Mouse (Mus musculus) left cerebral cortex, adult 9 months (tissue): ENCODE measurements around the gene Gm43302.
"Not testable (repeated sequence)": the region's sequence is repeated elsewhere in the genome, so short reads cannot be mapped to it uniquely, and the experiment has no call there.

Source experiments
- DNase-seq, 2 experiments: peaks; one replicate each; pipeline ENCODE4 v3.0.0; 2022; ENCODE audit warnings: low spot score in 2 of 2

Gene Gm43302

GRCm38 (mm10) chr5:105197915-105198560 lies 95.5 kb downstream of the Gm43302 start:
- DNase-seq: not testable (repeated sequence)

- peak in 1 of 2 experiments; percentile 8 for DNase-seq
Observed at GRCm38 (mm10) chr5:105196308-105196707, 97.2 kb downstream of the Gm43302 start.

- DNase-seq: not testable (repeated sequence)
Observed at GRCm38 (mm10) chr5:105192536-105192935, 101.0 kb downstream of the Gm43302 start.

- DNase-seq: no peak
Observed at GRCm38 (mm10) chr5:105181446-105181845, 112.0 kb downstream of the Gm43302 start.
